ENCODE assay signal across 8 mouse cellular contexts in the genomic region with DNA sequence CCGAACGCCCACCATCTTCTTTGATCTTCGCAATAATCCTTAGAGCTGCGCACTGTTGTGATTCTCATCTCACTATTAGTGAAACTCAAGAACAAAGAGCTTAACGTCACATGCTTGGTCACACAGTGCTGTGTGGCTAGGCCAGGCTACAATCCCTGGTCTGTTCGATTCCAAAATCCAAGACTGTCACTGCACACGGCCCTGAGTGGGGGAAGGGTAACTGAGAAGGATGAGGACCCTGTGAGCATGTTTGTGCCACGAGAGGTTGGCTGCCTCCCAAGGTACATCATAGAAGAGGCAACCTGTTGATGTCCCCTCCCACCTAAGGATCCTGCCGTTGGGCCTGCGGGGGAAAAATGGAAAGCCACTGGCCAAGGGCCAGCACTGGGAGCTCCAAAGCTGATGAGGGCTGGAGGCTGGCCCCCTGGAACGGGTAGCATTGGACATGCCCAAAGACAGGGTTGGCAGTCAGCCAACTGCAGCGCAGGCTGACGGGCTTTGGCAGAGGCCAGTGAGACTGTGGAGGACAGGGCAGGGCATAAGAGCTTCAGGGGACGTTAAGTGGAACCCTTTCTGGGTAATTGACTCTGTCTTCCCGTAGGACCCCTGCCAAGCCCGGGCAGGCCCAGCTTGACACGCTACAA.
DNase-seq lines count a peak whose midpoint lies in the region; ATAC-seq lines count a peak whose summit lies in the region.

No protein-coding gene starts in this region.

- peaks cover 35% of the 10 kb centered on the region for H3K4me1 ChIP-seq in embryonic facial prominence, embryonic 14.5 days (ENCODE audit: control insufficient read depth, insufficient read depth, low read length)
- H3K4me1 ChIP-seq in limb, embryonic 15.5 days = peaks cover 23% of the 10 kb centered on the region

- peak overlapping the region; percentile 40; the same call in 1 of the 2 replicates for H3K27ac ChIP-seq in embryonic facial prominence, embryonic 14.5 days (replicated peaks; ENCODE audit: low read depth, low read length)
- H3K27ac ChIP-seq in limb, embryonic 15.5 days = 0 out of 2 replicates have a peak overlapping the region, but pooled peaks have one; percentile 13

- WGBS in embryonic facial prominence, embryonic 14.5 days = 45% methylated on average over 15 of the region's 17 CpGs
- 33% methylated on average over 17 of the region's 17 CpGs for WGBS in limb, embryonic 15.5 days

- H3K4me2 ChIP-seq in embryonic facial prominence, embryonic 14.5 days (ENCODE audit: low read depth, low read length) = peak overlapping the region; percentile 23; the same call in 1 of the 2 replicates
- H3K4me2 ChIP-seq in limb, embryonic 15.5 days = 0 out of 2 replicates have a peak overlapping the region, but pooled peaks have one; percentile 20

- H3K4me3 ChIP-seq in embryonic facial prominence, embryonic 14.5 days (ENCODE audit: low read depth, low read length) = no peak overlapping the region
- H3K4me3 ChIP-seq in limb, embryonic 15.5 days = no peak overlapping the region

- DNase-seq in cerebellum, adult 11-12 months = peak; percentile 47
- DNase-seq in Muller cell, postnatal 12 days (ENCODE audit: inconsistent ontology term) = peak; percentile 71
- DNase-seq in embryonic facial prominence, embryonic 14.5 days (ENCODE audit: low spot score) = peak; percentile 90
- peak; percentile 24 for DNase-seq in heart, postnatal 25 days (ENCODE audit: low spot score)
- DNase-seq in right cerebral cortex, postnatal 10 days (ENCODE audit: low spot score in 2 of 2) = peak; percentile 78 to 81

- H3K27me3 ChIP-seq in embryonic facial prominence, embryonic 14.5 days (replicated peaks; ENCODE audit: control insufficient read depth, insufficient read depth, low read length) = 0 out of 2 replicates have a peak, but pooled peaks cover 5% of the 10 kb centered on the region
- H3K27me3 ChIP-seq in limb, embryonic 15.5 days = peaks cover 5% of the 10 kb centered on the region; the same call in 1 of the 2 replicates

- no peak overlapping the region for H3K9ac ChIP-seq in embryonic facial prominence, embryonic 14.5 days (ENCODE audit: low read depth, low read length)
- no peak overlapping the region for H3K9ac ChIP-seq in limb, embryonic 15.5 days

- no peaks in the 10 kb centered on the region for H3K36me3 ChIP-seq in embryonic facial prominence, embryonic 14.5 days (ENCODE audit: control insufficient read depth, insufficient read depth, low read length)
- no peaks in the 10 kb centered on the region for H3K36me3 ChIP-seq in limb, embryonic 15.5 days

- intact Hi-C loops in heart, postnatal 25 days (cut with DNase I) = no loop called here

- no peaks in the 10 kb centered on the region for H3K9me3 ChIP-seq in embryonic facial prominence, embryonic 14.5 days (ENCODE audit: control insufficient read depth, low read length)
- no peaks in the 10 kb centered on the region for H3K9me3 ChIP-seq in limb, embryonic 15.5 days

- no peak for ATAC-seq in cerebellum, adult (ENCODE audit: insufficient number of reproducible peaks, low FRiP score, low TSS enrichment)
- peak; percentile 89 for ATAC-seq in embryonic facial prominence, embryonic 14.5 days (ENCODE audit: low read depth)
- ATAC-seq in limb, embryonic 15.5 days (ENCODE audit: insufficient number of reproducible peaks, low FRiP score, low TSS enrichment, low read depth) = peak; percentile 66
- no peak for ATAC-seq in megakaryocyte, adult 5-6 weeks (ENCODE audit: poor library complexity, severe bottlenecking)

Comparison
In these comparisons a context has a peak if more than half of its experiments do, and no peak if none do; other contexts are left out.
1. DNase-seq: peak in every context shown above with its lines; median percentile 90 in embryonic facial prominence, embryonic 14.5 days; 80 in right cerebral cortex, postnatal 10 days; 71 in Muller cell, postnatal 12 days; 47 in cerebellum, adult 11-12 months; 24 in heart, postnatal 25 days.
2. ATAC-seq: peak in embryonic facial prominence, embryonic 14.5 days (single experiment) and limb, embryonic 15.5 days (single experiment); none in cerebellum, adult (single experiment) and megakaryocyte, adult 5-6 weeks (single experiment).